Mouse (Mus musculus): ENCODE data around the gene Nudt7. TPM values are rescaled to one million over a fixed set of nuclear protein-coding genes. Genes with fewer than 3 reads are reported as not detected.

Gene Nudt7
- total RNA-seq, 2 experiments from 2014 or later: 18.4 to 37.6 TPM

- DNase-seq: no peak
- intact Hi-C loops (cut with DNase I): no loop called here
- Histone ChIP-seq H3K27ac (no peak overlapping the region), H3K4me3 (no peak overlapping the region)
- TF ChIP-seq CTCF (IDR thresholded peaks at IDR 0.05): no peak
These were observed 26.3 kb downstream of the Nudt7 start for GRCm38 (mm10) chr8:114159666-114160065.

GRCm38 (mm10) chr8:114163871-114164270, 30.5 kb downstream of the Nudt7 start:
- intact Hi-C loops (cut with DNase I): no loop called here
- H3K4me3 ChIP-seq: no peak overlapping the region
- no peak for DNase-seq
- no peak for TF ChIP-seq CTCF (IDR thresholded peaks at IDR 0.05)
- no peak overlapping the region for H3K27ac ChIP-seq

GRCm38 (mm10) chr8:114164444-114165096, 31.2 kb downstream of the Nudt7 start:
- H3K4me3 ChIP-seq: no peak overlapping the region
- H3K27ac ChIP-seq: no peak overlapping the region
- no peak for DNase-seq
- intact Hi-C loops (cut with DNase I): no loop called here
- TF ChIP-seq CTCF (IDR thresholded peaks at IDR 0.05): no peak

DNA sequence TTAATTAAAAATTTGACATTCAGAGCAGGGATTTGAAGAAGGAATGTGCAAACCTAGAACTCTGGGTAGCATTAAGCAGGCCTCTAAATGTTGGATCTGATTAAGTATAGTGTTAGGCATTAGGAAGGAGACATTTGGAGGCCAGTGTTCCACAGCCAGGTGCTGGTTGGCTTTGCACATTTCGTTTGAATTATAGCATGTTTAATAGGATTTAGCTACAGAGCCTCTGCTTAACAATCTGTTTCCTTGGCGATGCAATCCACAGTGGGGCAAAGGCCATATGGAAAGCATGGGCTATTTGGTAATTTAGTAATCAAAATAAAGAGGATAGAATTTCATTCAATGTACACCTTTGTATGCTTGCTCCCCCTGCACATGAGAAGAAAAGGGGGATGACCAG, 32.4 kb downstream of the Nudt7 start:
- no peak overlapping the region for H3K27ac ChIP-seq
- TF ChIP-seq CTCF (IDR thresholded peaks at IDR 0.05): no peak
- DNase-seq: no peak
- intact Hi-C loops (cut with DNase I): no loop called here
- H3K4me3 ChIP-seq: no peak overlapping the region

GRCm38 (mm10) chr8:114176721-114177120, 43.4 kb downstream of the Nudt7 start:
- intact Hi-C loops (cut with DNase I): no loop called here
- Histone ChIP-seq H3K27ac (no peak overlapping the region), H3K4me3 (no peak overlapping the region)
- no peak for DNase-seq
- TF ChIP-seq CTCF (IDR thresholded peaks at IDR 0.05): peak; percentile 8; the same call in 1 of the 2 replicates

- intact Hi-C loops (cut with DNase I): no loop called here
- DNase-seq: no peak
- Histone ChIP-seq H3K27ac (no peak overlapping the region), H3K4me3 (no peak overlapping the region)
- TF ChIP-seq CTCF (IDR thresholded peaks at IDR 0.05): no peak
These were observed 60.0 kb downstream of the Nudt7 start for GRCm38 (mm10) chr8:114193334-114193733.

DNA sequence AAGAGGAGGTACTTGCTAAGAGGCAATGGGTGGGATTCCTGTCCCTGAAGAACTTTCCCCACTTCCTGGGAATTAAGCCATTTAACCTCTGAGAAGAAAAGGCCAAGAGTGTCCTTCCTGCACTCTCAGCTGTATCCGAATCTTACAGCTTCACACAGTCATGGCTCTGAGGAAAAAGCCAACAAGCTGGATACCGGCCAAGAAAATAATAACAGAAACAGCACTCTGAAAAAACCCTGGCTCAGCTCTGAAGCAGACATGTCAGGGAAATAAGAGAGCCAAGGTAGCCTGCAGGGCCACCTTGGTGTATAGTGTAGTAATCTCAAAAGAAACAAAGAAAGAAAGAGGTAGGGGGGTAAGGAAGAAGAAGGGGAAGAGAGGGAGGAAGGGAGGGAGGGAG, 65.6 kb downstream of the Nudt7 start:
- TF ChIP-seq CTCF (IDR thresholded peaks at IDR 0.05): no peak
- Histone ChIP-seq H3K4me3 (no peak overlapping the region), H3K27ac (no peak overlapping the region)
- no peak for DNase-seq
- intact Hi-C loops (cut with DNase I): no loop called here

Other genes starting within 250 kb of the Nudt7 start
- gene Vat1l, start 72.1 kb downstream of the Nudt7 start, total RNA-seq (2021): under 1 TPM; 0.45 to 0.69 TPM

Measured in gastrocnemius, adult 2 months (tissue).